Mouse (Mus musculus) layer of hippocampus, adult 9-10 months (tissue): ENCODE measurements around the gene Bcl11a.

Experiments
- DNase-seq: peaks from one replicate; pipeline ENCODE4 v3.0.0; 2022; ENCODE audit warnings: low spot score

The Bcl11a gene

GRCm38 (mm10) chr11:24132358-24132757 lies 54.5 kb downstream of the Bcl11a start:
- no peak for DNase-seq

- no peak for DNase-seq
Observed at GRCm38 (mm10) chr11:24132853-24133252, 55.0 kb downstream of the Bcl11a start.

- DNase-seq, result no peak
Observed at GRCm38 (mm10) chr11:24133484-24133883, 55.6 kb downstream of the Bcl11a start.

- no peak for DNase-seq
Observed at GRCm38 (mm10) chr11:24133928-24134327, 56.1 kb downstream of the Bcl11a start.

- DNase-seq, result no peak
Observed at GRCm38 (mm10) chr11:24135244-24135643, 57.4 kb downstream of the Bcl11a start.

- no peak for DNase-seq
Observed at GRCm38 (mm10) chr11:24136084-24136785, 58.4 kb downstream of the Bcl11a start.

- no peak for DNase-seq
Observed at GRCm38 (mm10) chr11:24137891-24138290, 60.0 kb downstream of the Bcl11a start.

GRCm38 (mm10) chr11:24138600-24139375 lies 60.9 kb downstream of the Bcl11a start:
- DNase-seq, result no peak

GRCm38 (mm10) chr11:24139432-24139831 lies 61.6 kb downstream of the Bcl11a start:
- no peak for DNase-seq

GRCm38 (mm10) chr11:24139952-24140351 lies 62.1 kb downstream of the Bcl11a start:
- DNase-seq, result no peak

- DNase-seq, result no peak
Observed at GRCm38 (mm10) chr11:24140948-24141347, 63.1 kb downstream of the Bcl11a start.

- DNase-seq, result no peak
Observed at GRCm38 (mm10) chr11:24141479-24142251, 63.8 kb downstream of the Bcl11a start.

GRCm38 (mm10) chr11:24142316-24142715 lies 64.5 kb downstream of the Bcl11a start:
- DNase-seq, result no peak

GRCm38 (mm10) chr11:24144159-24144946 lies 66.5 kb downstream of the Bcl11a start:
- DNase-seq, result no peak

- no peak for DNase-seq
Observed at GRCm38 (mm10) chr11:24146034-24146433, 68.2 kb downstream of the Bcl11a start.

- DNase-seq, result no peak
Observed at GRCm38 (mm10) chr11:24146437-24146836, 68.6 kb downstream of the Bcl11a start.

GRCm38 (mm10) chr11:24147698-24148097 lies 69.8 kb downstream of the Bcl11a start:
- DNase-seq, result no peak

GRCm38 (mm10) chr11:24148545-24148944 lies 70.7 kb downstream of the Bcl11a start:
- DNase-seq, result no peak

GRCm38 (mm10) chr11:24149462-24150220 lies 71.8 kb downstream of the Bcl11a start:
- no peak for DNase-seq

GRCm38 (mm10) chr11:24152076-24152784 lies 74.4 kb downstream of the Bcl11a start:
- no peak for DNase-seq
